Mouse (Mus musculus) inflammation-experienced regulatory T-cells, adult 6 months (primary cell): Measurements from ENCODE around the gene Zfp11. TPM values are rescaled to one million over a fixed set of nuclear protein-coding genes. Genes with fewer than 3 reads are reported as not detected.

Experiments used
- ATAC-seq: one replicate; pipeline ENCODE4 v1.8.0; 2017
- polyA plus RNA-seq, 3 experiments: library from polyadenylated mRNA; unstranded; fragments of 100-300 nt; shearing (Covaris generic); gene quantifications; one replicate each; pipeline ENCODE4 v1.2.1; 2017

Zfp11 gene
- polyA plus RNA-seq, 3 experiments from 2014 or later: 4.6 to 5.1 (median 4.8) TPM

DNA sequence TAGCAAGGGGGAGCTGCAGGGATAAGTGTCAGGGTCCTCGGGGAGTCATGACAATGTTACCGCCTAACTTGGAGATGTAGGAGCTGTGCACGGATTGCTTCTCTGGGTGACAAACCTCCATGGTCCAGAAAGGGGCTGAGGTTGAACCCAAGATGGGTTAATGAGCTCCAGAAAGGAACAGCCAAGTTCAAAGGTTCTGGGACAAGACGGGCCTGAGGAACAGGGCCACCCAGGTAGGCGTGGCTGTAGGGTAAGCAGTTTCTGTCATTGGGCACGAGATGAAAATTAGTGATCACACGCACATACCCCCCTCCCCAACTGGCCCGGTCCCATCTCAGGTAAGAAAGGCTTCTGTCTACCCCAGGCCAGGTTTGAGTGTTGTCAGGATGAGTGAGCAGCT lies 62.4 kb downstream of the Zfp11 start:
- ATAC-seq: no peak

Other genes with a start within 250 kb of the Zfp11 start
- gene Sfswap, start 168.9 kb downstream of the Zfp11 start, polyA plus RNA-seq: 10 to 100 TPM; 20.2 to 43.9 (median 33.4) TPM
- under 1 TPM in 1 of 3 experiments, not detected in 2; 0.08 TPM for gene Mmp17, start 85.9 kb downstream of the Zfp11 start, polyA plus RNA-seq
- not detected for gene Sept14, start 38.4 kb upstream of the Zfp11 start, polyA plus RNA-seq
- gene Mrps17, start 45.4 kb upstream of the Zfp11 start, polyA plus RNA-seq: 100 to 1,000 TPM; 109 to 124 (median 117) TPM
- 10 to 100 TPM; 52.3 to 79.8 (median 79.6) TPM for gene Nipsnap2, start 55.0 kb upstream of the Zfp11 start, polyA plus RNA-seq
- gene Psph, start 117.3 kb upstream of the Zfp11 start, polyA plus RNA-seq: 10 to 100 TPM; 43.6 to 79.5 (median 54.1) TPM
- gene Sumf2, start 176.9 kb upstream of the Zfp11 start, polyA plus RNA-seq: 10 to 100 TPM; 16.5 to 27.1 (median 21.7) TPM
- 100 to 1,000 TPM; 317 to 466 (median 338) TPM for gene Chchd2, start 217.4 kb upstream of the Zfp11 start, polyA plus RNA-seq
- gene Zbed5, start 225.6 kb upstream of the Zfp11 start, polyA plus RNA-seq: 1 to 10 TPM in 2 of 3 experiments, under 1 TPM in 1; 0.60 to 2.3 (median 1.5) TPM
- gene Phkg1, start 228.4 kb upstream of the Zfp11 start, polyA plus RNA-seq: under 1 TPM; 0.23 to 0.52 (median 0.38) TPM
- gene Nupr1l, start 238.4 kb upstream of the Zfp11 start, polyA plus RNA-seq: 1 to 10 TPM in 1 of 3 experiments, not detected in 2; 1.8 TPM